Mouse (Mus musculus) liver, embryonic 14.5 days (tissue): ENCODE data around the gene Ush2a. TPM values are rescaled to one million over a fixed set of nuclear protein-coding genes. Genes with fewer than 3 reads are reported as not detected.

ENCODE experiments used
- ATAC-seq: fragments of 200-750 bp; cut with Nextera tagmentation; 2 replicates; pipeline ENCODE4 v1.8.0; 2017; ENCODE audit warnings: moderate number of reproducible peaks, mild to moderate bottlenecking, moderate library complexity; ENCODE audit not compliant: insufficient read depth
- DNase-seq, 3 experiments: peaks; one replicate each; pipeline ENCODE4 v3.0.0-alpha.2; 2012 to 2013; ENCODE audit warnings: low read depth in 3 of 3, low spot score in 3 of 3
- H3K27ac ChIP-seq: fragments of 300-500 bp; sonication (generic); 2 replicates; pipeline ENCODE4 v1.5.1; 2014; ENCODE audit warnings: moderate library complexity, mild to moderate bottlenecking, control low read depth, inconsistent platforms
- H3K27me3 ChIP-seq: fragments of 300-500 bp; sonication (generic); 2 replicates; pipeline ENCODE4 v1.6.1; 2014; ENCODE audit warnings: mild to moderate bottlenecking, low read length, moderate library complexity; ENCODE audit not compliant: control insufficient read depth, insufficient read depth
- H3K36me3 ChIP-seq: fragments of 300-500 bp; sonication (generic); replicated peaks from 2 replicates; pipeline ENCODE4 v1.6.1; 2014; ENCODE audit warnings: low read depth; ENCODE audit not compliant: control insufficient read depth, insufficient read depth
- H3K4me1 ChIP-seq, 2 experiments: fragments of 200-500 bp in 1 of 2; fragments of 300-500 bp in 1 of 2; sonication (generic) in 1 of 2; replicated peaks; 2 replicates each; pipeline ENCODE4 v1.6.1; 2012 to 2014; ENCODE audit warnings: antibody characterized with exemption in 1 of 2, inconsistent platforms in 1 of 2, low read length in 1 of 2; ENCODE audit not compliant: control insufficient read depth in 2 of 2, insufficient read depth in 2 of 2
- H3K4me2 ChIP-seq: fragments of 300-500 bp; sonication (generic); 2 replicates; pipeline ENCODE4 v1.6.1; 2014; ENCODE audit warnings: low read depth, mild to moderate bottlenecking, control low read depth, moderate library complexity
- H3K4me3 ChIP-seq, 2 experiments: fragments of 200-500 bp in 1 of 2; fragments of 300-500 bp in 1 of 2; sonication (generic) in 1 of 2; 2 replicates each; pipeline ENCODE4 v1.5.1; 2012 to 2014; ENCODE audit warnings: low read depth in 2 of 2, low read length in 2 of 2, mild to moderate bottlenecking in 2 of 2, control low read depth in 1 of 2, inconsistent platforms in 1 of 2, moderate library complexity in 1 of 2; ENCODE audit not compliant: insufficient read depth in 1 of 2
- H3K9ac ChIP-seq: fragments of 300-500 bp; sonication (generic); replicated peaks from 2 replicates; pipeline ENCODE4 v1.6.1; 2014; ENCODE audit warnings: mild to moderate bottlenecking, control low read depth, moderate library complexity
- H3K9me3 ChIP-seq: fragments of 300-500 bp; sonication (generic); 2 replicates; pipeline ENCODE4 v1.6.1; 2016; ENCODE audit warnings: low read length, mixed read lengths; ENCODE audit not compliant: control insufficient read depth
- CTCF ChIP-seq: IDR thresholded peaks from 2 replicates; pipeline ENCODE4 v1.5.1; 2016; ENCODE audit warnings: antibody characterized with exemption, low read depth, control low read depth
- EP300 ChIP-seq: IDR thresholded peaks from 2 replicates; pipeline ENCODE4 v1.6.1; 2016; ENCODE audit warnings: antibody characterized with exemption, low read depth
- whole genome bisulfite sequencing: fragments of 180-500 bp; shearing (Covaris S2); extraction: QIAGEN DNeasy Blood & Tissue Kit; methylation state at CpG from one replicate; pipeline ENCODE4 v1.1.7; 2014; ENCODE audit not compliant: insufficient replicate concordance; 5-methylcytosine and 5-hydroxymethylcytosine counted together
- polyA plus RNA-seq, 2 experiments: library from polyadenylated mRNA; depleted of rRNA in 1 of 2; stranded (reverse) in 1 of 2; unstranded in 1 of 2; fragments of >200 nt; fragmentation: Nextera tagmentation in 1 of 2; extraction: Ambion mirVana in 1 of 2; gene quantifications; 2 replicates each; pipeline versions ENCODE4 v1.2.1 to v1.2.3; 2012 to 2014

Gene Ush2a
- polyA plus RNA-seq, 2 experiments, result 0.02 TPM; not detected in 1

DNA sequence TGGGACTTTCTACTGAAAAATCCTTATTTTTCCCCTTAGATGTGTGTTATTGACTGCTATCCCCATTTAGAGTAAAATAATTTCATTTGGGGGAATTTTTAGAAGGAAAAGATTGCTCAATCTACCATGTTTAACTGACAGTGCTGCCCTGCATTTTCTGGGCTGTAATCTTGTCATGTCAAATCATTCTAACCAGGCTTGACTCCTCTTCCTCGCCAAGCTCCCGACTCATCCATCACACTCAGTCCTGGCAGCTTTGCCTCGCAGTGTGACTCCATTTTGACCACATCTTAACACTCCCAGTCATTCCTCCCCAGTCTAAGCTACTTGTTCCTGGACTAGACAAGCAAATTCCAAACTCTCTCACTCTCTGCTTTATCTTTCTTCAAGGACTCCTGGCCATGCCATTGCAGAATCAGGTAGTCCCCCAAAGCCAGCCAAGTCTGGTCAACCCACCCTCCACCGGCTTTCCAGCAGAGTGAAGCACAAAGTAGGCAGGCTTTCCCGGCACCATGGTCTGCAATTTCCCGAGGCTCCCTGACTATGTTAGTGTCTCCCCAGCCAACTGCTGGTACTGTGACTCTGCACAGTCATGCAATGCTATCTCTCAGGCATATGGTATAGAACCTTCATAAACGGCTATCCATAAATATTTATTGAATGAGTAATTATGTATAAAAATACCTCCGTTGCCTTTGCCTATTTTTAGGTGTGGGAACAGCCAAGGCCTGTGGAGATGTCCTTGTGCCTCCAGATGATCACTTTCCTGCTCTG, 146.0 kb downstream of the Ush2a start:
- no peak overlapping the region for H3K4me3 ChIP-seq
- WGBS, result 47% methylated on average over 8 of the region's 8 CpGs
- ATAC-seq, result peak; percentile 57; the same call in 1 of the 2 replicates
- H3K36me3 ChIP-seq, result no peaks in the 10 kb centered on the region
- DNase-seq, result no peak
- no peak for TF ChIP-seq EP300
- H3K27me3 ChIP-seq, result no peaks in the 10 kb centered on the region
- no peaks in the 10 kb centered on the region for H3K9me3 ChIP-seq
- no peak overlapping the region for H3K4me2 ChIP-seq
- no peak overlapping the region for H3K9ac ChIP-seq
- peaks cover 0 to 10% of the 10 kb centered on the region in 2 experiments; a peak in 2 of 4 replicates for H3K4me1 ChIP-seq
- no peak overlapping the region for H3K27ac ChIP-seq

DNA sequence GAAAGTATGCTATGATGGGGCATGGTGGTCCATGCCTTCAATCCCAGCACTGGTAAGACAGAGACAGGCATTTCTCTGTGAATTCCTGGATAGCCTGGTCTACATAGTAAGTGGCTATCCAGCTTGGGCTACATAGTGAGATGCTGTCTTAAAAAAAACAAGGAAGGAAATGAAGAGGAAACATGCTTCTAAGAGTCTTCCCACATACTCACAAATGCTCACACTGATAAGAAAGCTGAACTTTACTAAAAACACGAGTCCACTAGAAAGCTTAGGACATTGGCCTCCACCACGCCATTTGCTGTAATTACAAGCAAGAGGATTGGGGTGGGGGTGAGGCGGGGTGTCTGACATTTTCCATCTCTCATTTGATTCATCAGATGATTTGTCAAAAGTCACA, 148.7 kb downstream of the Ush2a start:
- Histone ChIP-seq H3K4me3 (no peak overlapping the region), H3K9me3 (no peaks in the 10 kb centered on the region), H3K4me2 (no peak overlapping the region), H3K27ac (no peak overlapping the region), H3K27me3 (no peaks in the 10 kb centered on the region), H3K9ac (no peak overlapping the region), H3K4me1 (peaks cover 0 to 10% of the 10 kb centered on the region in 2 experiments; a peak in 2 of 4 replicates), H3K36me3 (no peaks in the 10 kb centered on the region)
- TF ChIP-seq EP300 (no peak), CTCF (no peak)
- WGBS, result 47% methylated on average over 3 of the region's 3 CpGs
- DNase-seq (no peak), ATAC-seq (no peak)

DNA sequence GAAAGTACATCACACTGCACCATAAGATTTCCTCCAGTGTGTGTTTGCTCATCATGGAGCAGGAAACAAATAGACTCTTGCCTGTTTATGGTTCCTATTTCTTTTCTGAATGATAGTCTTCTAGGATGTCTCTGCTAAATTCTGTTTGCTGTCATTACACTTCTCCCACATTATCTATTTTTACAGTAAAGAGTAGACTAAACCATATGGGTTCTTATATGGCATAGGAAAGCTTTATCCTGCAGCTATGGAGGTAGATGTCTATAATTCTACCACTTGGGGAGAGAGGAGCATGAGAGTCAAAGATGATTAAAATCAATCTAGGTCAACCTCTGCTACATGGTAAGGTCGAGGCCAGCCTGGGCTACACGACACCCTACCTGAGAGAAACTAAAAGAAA, 158.7 kb downstream of the Ush2a start:
- H3K4me3 ChIP-seq, result no peak overlapping the region
- no peak overlapping the region for H3K27ac ChIP-seq
- DNase-seq, result no peak
- TF ChIP-seq CTCF (no peak), EP300 (no peak)
- no peak overlapping the region for H3K4me2 ChIP-seq
- no peaks in the 10 kb centered on the region for H3K9me3 ChIP-seq
- no peak overlapping the region for H3K9ac ChIP-seq
- H3K4me1 ChIP-seq, result no peaks in the 10 kb centered on the region
- no peaks in the 10 kb centered on the region for H3K36me3 ChIP-seq
- WGBS, result 46% methylated on average over 2 of the region's 2 CpGs
- ATAC-seq, result no peak
- H3K27me3 ChIP-seq, result no peaks in the 10 kb centered on the region

DNA sequence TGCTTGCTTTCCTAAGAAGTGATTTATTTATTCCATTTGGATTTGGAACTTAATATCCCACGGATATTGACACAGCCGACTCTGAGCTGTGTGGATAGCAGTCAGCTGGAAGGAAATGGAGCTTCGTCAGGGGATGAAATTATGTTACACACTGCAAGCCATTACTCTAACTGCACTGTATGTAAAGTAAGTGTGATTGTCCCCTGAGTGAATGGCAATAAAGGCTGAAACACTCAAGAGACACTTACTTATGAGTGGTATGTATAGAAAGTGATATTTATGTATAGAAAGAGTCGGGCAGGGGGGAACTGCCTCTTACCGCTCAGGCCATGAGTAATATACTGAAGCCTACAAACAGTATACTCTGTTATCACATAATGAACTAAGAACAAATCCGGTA, 166.3 kb downstream of the Ush2a start:
- Histone ChIP-seq H3K9me3 (no peaks in the 10 kb centered on the region), H3K27ac (no peak overlapping the region), H3K4me3 (no peak overlapping the region), H3K4me2 (no peak overlapping the region), H3K9ac (no peak overlapping the region), H3K36me3 (no peaks in the 10 kb centered on the region), H3K4me1 (no peaks in the 10 kb centered on the region), H3K27me3 (no peaks in the 10 kb centered on the region)
- DNase-seq (no peak), ATAC-seq (no peak)
- TF ChIP-seq EP300 (no peak), CTCF (no peak)
- 67% methylated on average over 6 of the region's 6 CpGs for WGBS

DNA sequence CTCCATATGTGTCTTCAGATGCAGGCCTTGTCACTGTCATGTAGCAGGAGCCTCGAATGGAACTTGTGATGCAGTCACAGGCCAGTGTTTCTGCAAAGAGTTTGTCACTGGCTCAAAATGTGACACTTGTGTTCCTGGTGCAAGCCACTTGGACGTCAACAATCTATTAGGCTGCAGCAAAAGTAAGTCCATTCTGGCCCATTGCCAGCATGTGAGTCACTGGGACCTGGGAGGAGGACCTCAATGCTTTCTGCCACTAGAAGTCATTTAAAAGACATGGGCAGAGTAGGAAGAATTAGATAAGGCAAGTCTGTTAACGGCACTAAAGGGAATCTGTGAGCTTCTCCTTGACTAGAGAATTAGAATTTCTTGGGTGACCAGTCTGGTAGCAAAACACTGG, 168.9 kb downstream of the Ush2a start:
- Histone ChIP-seq H3K36me3 (no peaks in the 10 kb centered on the region), H3K9me3 (no peaks in the 10 kb centered on the region), H3K4me3 (no peak overlapping the region), H3K4me2 (no peak overlapping the region), H3K27ac (no peak overlapping the region), H3K9ac (no peak overlapping the region), H3K4me1 (no peaks in the 10 kb centered on the region), H3K27me3 (no peaks in the 10 kb centered on the region)
- no peak for TF ChIP-seq CTCF
- no peak for TF ChIP-seq EP300
- no peak for DNase-seq
- ATAC-seq, result no peak
- WGBS, result 31% methylated on average over 3 of the region's 3 CpGs
